Mouse (Mus musculus) heart, embryonic 12.5 days (tissue): ENCODE measurements around the gene Zfp410. TPM values are rescaled to one million over a fixed set of nuclear protein-coding genes. Genes with fewer than 3 reads are reported as not detected.

Source experiments
- ATAC-seq: fragments of 200-750 bp; cut with Nextera tagmentation; 2 replicates; pipeline ENCODE4 v1.8.0; 2017; ENCODE audit warnings: moderate TSS enrichment, moderate library complexity; ENCODE audit not compliant: insufficient number of reproducible peaks, low FRiP score
- H3K27ac ChIP-seq: fragments of 300-500 bp; sonication (generic); 2 replicates; pipeline ENCODE4 v1.5.1; 2016; ENCODE audit warnings: mild to moderate bottlenecking, moderate library complexity; ENCODE audit not compliant: poor library complexity, severe bottlenecking
- H3K27me3 ChIP-seq: fragments of 300-500 bp; sonication (generic); replicated peaks from 2 replicates; pipeline ENCODE4 v1.6.1; 2016; ENCODE audit warnings: mild to moderate bottlenecking, moderate library complexity
- H3K36me3 ChIP-seq: fragments of 300-500 bp; sonication (generic); 2 replicates; pipeline ENCODE4 v1.6.1; 2016; ENCODE audit warnings: mild to moderate bottlenecking, moderate library complexity
- H3K4me1 ChIP-seq: fragments of 300-500 bp; sonication (generic); replicated peaks from 2 replicates; pipeline ENCODE4 v1.6.1; 2016; ENCODE audit warnings: mild to moderate bottlenecking
- H3K4me2 ChIP-seq: fragments of 300-500 bp; sonication (generic); 2 replicates; pipeline ENCODE4 v1.6.1; 2016; ENCODE audit warnings: mild to moderate bottlenecking, moderate library complexity
- H3K4me3 ChIP-seq: fragments of 300-500 bp; sonication (generic); 2 replicates; pipeline ENCODE4 v1.5.1; 2016; ENCODE audit warnings: mild to moderate bottlenecking
- H3K9ac ChIP-seq: fragments of 300-500 bp; sonication (generic); 2 replicates; pipeline ENCODE4 v1.6.1; 2016; ENCODE audit warnings: mild to moderate bottlenecking, moderate library complexity
- H3K9me3 ChIP-seq: fragments of 300-500 bp; sonication (generic); replicated peaks from 2 replicates; pipeline ENCODE4 v1.6.1; 2016; ENCODE audit warnings: mild to moderate bottlenecking, moderate library complexity
- WGBS: fragments of 180-500 bp; shearing (Covaris S2); methylation state at CpG from one replicate; pipeline ENCODE4 v1.1.7; 2016; 5-methylcytosine and 5-hydroxymethylcytosine counted together
- polyA plus RNA-seq: library from polyadenylated mRNA; unstranded; fragments of >200 nt; fragmentation: Nextera tagmentation; extraction: Ambion mirVana; gene quantifications from 2 replicates; pipeline ENCODE4 v1.2.1, GENCODE M21; 2016

Zfp410 gene
- polyA plus RNA-seq, 1 experiment from 2014 or later: 59.9 TPM

- Histone ChIP-seq H3K9ac (no peak overlapping the region), H3K27ac (no peak overlapping the region), H3K36me3 (peaks cover 14% of the 10 kb centered on the region), H3K27me3 (no peaks in the 10 kb centered on the region), H3K4me3 (no peak overlapping the region), H3K4me1 (peaks cover 30% of the 10 kb centered on the region), H3K9me3 (no peaks in the 10 kb centered on the region), H3K4me2 (no peak overlapping the region)
- WGBS: 63% methylated on average over 14 of the region's 14 CpGs
- no peak for ATAC-seq
Measured at GRCm38 (mm10) chr12:84388774-84389400, 72.2 kb downstream of the Zfp410 start.

- Histone ChIP-seq H3K4me2 (no peak overlapping the region), H3K4me1 (peaks cover 17% of the 10 kb centered on the region), H3K9me3 (no peaks in the 10 kb centered on the region), H3K4me3 (no peak overlapping the region), H3K27ac (peak overlapping the region; percentile 48; the same call in 1 of the 2 replicates), H3K27me3 (no peaks in the 10 kb centered on the region), H3K36me3 (peaks cover 19% of the 10 kb centered on the region), H3K9ac (no peak overlapping the region)
- ATAC-seq: no peak
- 22% methylated on average over 6 of the region's 6 CpGs for whole genome bisulfite sequencing
Measured at GRCm38 (mm10) chr12:84390336-84390735, 73.7 kb downstream of the Zfp410 start.

DNA sequence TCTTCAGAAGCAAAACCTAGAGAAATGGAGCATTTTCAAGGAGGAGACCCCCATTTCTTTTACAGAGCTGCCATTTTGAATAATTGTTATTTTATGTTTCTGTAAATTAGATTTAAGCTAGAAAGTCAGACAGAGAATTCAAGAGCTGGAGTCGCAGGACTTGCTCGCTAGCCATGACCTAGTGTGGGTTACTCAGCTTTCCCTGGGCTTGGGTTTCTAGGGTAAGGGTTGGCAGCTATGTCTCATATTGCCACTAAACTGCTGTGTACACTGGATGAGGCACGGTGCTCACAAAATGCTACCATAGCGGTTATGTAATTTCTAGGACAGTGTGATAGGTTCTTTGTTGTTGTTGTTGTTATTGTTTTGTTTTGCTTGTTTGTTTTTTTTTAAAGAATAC is 76.0 kb downstream of the Zfp410 start:
- H3K36me3 ChIP-seq: peaks cover 29% of the 10 kb centered on the region
- no peaks in the 10 kb centered on the region for H3K27me3 ChIP-seq
- no peak overlapping the region for H3K9ac ChIP-seq
- ATAC-seq: no peak
- H3K4me2 ChIP-seq: no peak overlapping the region
- no peak overlapping the region for H3K4me3 ChIP-seq
- H3K9me3 ChIP-seq: no peaks in the 10 kb centered on the region
- 94% methylated on average over 4 of the region's 4 CpGs for WGBS
- peaks cover 12% of the 10 kb centered on the region for H3K4me1 ChIP-seq
- H3K27ac ChIP-seq: no peak overlapping the region

Other genes with a start within 250 kb of the Zfp410 start
- gene Acot5, start 247.5 kb upstream of the Zfp410 start, polyA plus RNA-seq: 0.22 TPM in 1 of 2 replicates, not detected in the other
- gene Acot6, start 216.2 kb upstream of the Zfp410 start, polyA plus RNA-seq: 0.64 and 1.1 TPM in 2 replicates
- gene Dnal1, start 202.5 kb upstream of the Zfp410 start, polyA plus RNA-seq: 4.4 and 5.4 TPM in 2 replicates
- gene Pnma1, start 168.4 kb upstream of the Zfp410 start, polyA plus RNA-seq: 0.40 and 0.68 TPM in 2 replicates
- 8.7 and 10.6 TPM in 2 replicates for gene Elmsan1, start 98.0 kb upstream of the Zfp410 start, polyA plus RNA-seq
- 75.8 and 77.5 TPM in 2 replicates for gene Ptgr2, start 31.6 kb upstream of the Zfp410 start, polyA plus RNA-seq
- 59.2 and 61.6 TPM in 2 replicates for gene Coq6, start 44.8 kb downstream of the Zfp410 start, polyA plus RNA-seq
- 5.0 and 5.2 TPM in 2 replicates for gene Fam161b, start 45.0 kb downstream of the Zfp410 start, polyA plus RNA-seq
- gene Entpd5, start 92.2 kb downstream of the Zfp410 start, polyA plus RNA-seq: 32.6 and 33.5 TPM in 2 replicates
- gene Bbof1, start 92.2 kb downstream of the Zfp410 start, polyA plus RNA-seq: 1.4 and 1.5 TPM in 2 replicates
- gene Rnf113a2, start 100.3 kb downstream of the Zfp410 start, polyA plus RNA-seq: 21.3 and 24.4 TPM in 2 replicates
- gene Aldh6a1, start 134.2 kb downstream of the Zfp410 start, polyA plus RNA-seq: 43.6 and 43.9 TPM in 2 replicates
- gene Lin52, start 134.6 kb downstream of the Zfp410 start, polyA plus RNA-seq: 15.4 and 15.8 TPM in 2 replicates